Mouse (Mus musculus): ENCODE measurements around the gene Sdcbp2. TPM values are rescaled to one million over a fixed set of nuclear protein-coding genes. Genes with fewer than 3 reads are reported as not detected.

Gene Sdcbp2
- total and polyA plus RNA-seq, 3 experiments = 0.04 TPM; not detected in 2

- ATAC-seq (ENCODE audit: extremely low read depth, insufficient number of reproducible peaks, low FRiP score, poor library complexity, severe bottlenecking) (no peak), DNase-seq (ENCODE audit: low spot score) (no peak)
- H3K27me3 ChIP-seq (ENCODE audit: insufficient read depth, low read length) = no peaks in the 10 kb centered on the region
- H3K4me1 ChIP-seq (ENCODE audit: insufficient read depth, low read depth, low read length) = no peaks in the 10 kb centered on the region; the same call in 1 of the 2 replicates
- no peaks in the 10 kb centered on the region for H3K9me3 ChIP-seq (replicated peaks)
- H3K4me3 ChIP-seq (ENCODE audit: low read depth, low read length) = no peak overlapping the region
- peaks cover 57% of the 10 kb centered on the region for H3K36me3 ChIP-seq (replicated peaks)
- no peak for TF ChIP-seq CTCF (IDR thresholded peaks at IDR 0.05; ENCODE audit: low read depth, low read length)
- no peak for TF ChIP-seq TAL1 (conservative IDR thresholded peaks at IDR 0.05; ENCODE audit: low read depth, low read length)
- TF ChIP-seq GATA2 (IDR thresholded peaks at IDR 0.05; ENCODE audit: borderline replicate concordance, low read depth, low read length) = no peak
- TF ChIP-seq GATA1 (IDR thresholded peaks at IDR 0.05; ENCODE audit: borderline replicate concordance, low read length) = no peak
- TF ChIP-seq POLR2AphosphoS5 (IDR thresholded peaks at IDR 0.05; ENCODE audit: insufficient replicate concordance, low read depth, low read length) = no peak
These were observed 9.2 kb upstream of the Sdcbp2 start for GRCm38 (mm10) chr2:151562930-151563921.

- H3K27me3 ChIP-seq (ENCODE audit: insufficient read depth, low read length) = no peaks in the 10 kb centered on the region
- ATAC-seq (ENCODE audit: extremely low read depth, insufficient number of reproducible peaks, low FRiP score, poor library complexity, severe bottlenecking) (no peak), DNase-seq (ENCODE audit: low spot score) (no peak)
- H3K9me3 ChIP-seq (replicated peaks) = no peaks in the 10 kb centered on the region
- H3K4me3 ChIP-seq (ENCODE audit: low read depth, low read length) = no peak overlapping the region
- TF ChIP-seq GATA2 (IDR thresholded peaks at IDR 0.05; ENCODE audit: borderline replicate concordance, low read depth, low read length) = no peak
- no peak for TF ChIP-seq POLR2AphosphoS5 (IDR thresholded peaks at IDR 0.05; ENCODE audit: insufficient replicate concordance, low read depth, low read length)
- TF ChIP-seq CTCF (IDR thresholded peaks at IDR 0.05; ENCODE audit: low read depth, low read length) = no peak
- no peak for TF ChIP-seq GATA1 (IDR thresholded peaks at IDR 0.05; ENCODE audit: borderline replicate concordance, low read length)
- TF ChIP-seq TAL1 (conservative IDR thresholded peaks at IDR 0.05; ENCODE audit: low read depth, low read length) = no peak
- no peaks in the 10 kb centered on the region; the same call in 1 of the 2 replicates for H3K4me1 ChIP-seq (ENCODE audit: insufficient read depth, low read depth, low read length)
- H3K36me3 ChIP-seq (replicated peaks) = peaks cover 53% of the 10 kb centered on the region
These were observed 8.4 kb upstream of the Sdcbp2 start for GRCm38 (mm10) chr2:151564006-151564405.

DNA sequence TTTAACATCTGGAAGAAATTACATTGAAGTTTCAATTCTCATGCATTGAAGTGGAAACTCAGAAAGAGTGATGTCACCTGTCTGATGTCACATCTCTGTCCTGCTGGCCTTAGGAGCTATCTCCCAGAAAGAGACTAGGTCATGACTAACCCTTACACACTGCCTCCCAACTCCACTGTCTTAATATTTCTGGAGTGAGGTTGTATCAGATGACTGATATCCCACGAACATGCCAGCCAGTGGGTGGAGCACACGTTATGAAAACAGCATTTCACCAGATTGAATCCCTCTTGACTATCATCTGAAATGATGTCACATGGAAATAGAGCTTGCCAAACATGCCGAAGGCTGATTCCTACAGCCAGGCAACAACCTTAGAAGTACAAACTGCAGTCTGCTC is 7.4 kb upstream of the Sdcbp2 start:
- DNase-seq (ENCODE audit: low spot score) (no peak), ATAC-seq (ENCODE audit: extremely low read depth, insufficient number of reproducible peaks, low FRiP score, poor library complexity, severe bottlenecking) (no peak)
- Histone ChIP-seq H3K36me3 (replicated peaks) (peaks cover 44% of the 10 kb centered on the region), H3K27me3 (ENCODE audit: insufficient read depth, low read length) (no peaks in the 10 kb centered on the region), H3K4me3 (ENCODE audit: low read depth, low read length) (no peak overlapping the region), H3K4me1 (ENCODE audit: insufficient read depth, low read depth, low read length) (no peaks in the 10 kb centered on the region; the same call in 1 of the 2 replicates), H3K9me3 (replicated peaks) (no peaks in the 10 kb centered on the region)
- TF ChIP-seq GATA2 (IDR thresholded peaks at IDR 0.05; ENCODE audit: borderline replicate concordance, low read depth, low read length) (no peak), POLR2AphosphoS5 (IDR thresholded peaks at IDR 0.05; ENCODE audit: insufficient replicate concordance, low read depth, low read length) (no peak), CTCF (IDR thresholded peaks at IDR 0.05; ENCODE audit: low read depth, low read length) (no peak), TAL1 (conservative IDR thresholded peaks at IDR 0.05; ENCODE audit: low read depth, low read length) (no peak), GATA1 (IDR thresholded peaks at IDR 0.05; ENCODE audit: borderline replicate concordance, low read length) (no peak)

GRCm38 (mm10) chr2:151566856-151567255 is 5.6 kb upstream of the Sdcbp2 start:
- H3K4me3 ChIP-seq (ENCODE audit: low read depth, low read length) = no peak overlapping the region
- peaks cover 31% of the 10 kb centered on the region for H3K36me3 ChIP-seq (replicated peaks)
- ATAC-seq (ENCODE audit: extremely low read depth, insufficient number of reproducible peaks, low FRiP score, poor library complexity, severe bottlenecking) (no peak), DNase-seq (ENCODE audit: low spot score) (no peak)
- H3K27me3 ChIP-seq (ENCODE audit: insufficient read depth, low read length) = no peaks in the 10 kb centered on the region
- H3K9me3 ChIP-seq (replicated peaks) = no peaks in the 10 kb centered on the region
- H3K4me1 ChIP-seq (ENCODE audit: insufficient read depth, low read depth, low read length) = no peaks in the 10 kb centered on the region; the same call in 1 of the 2 replicates
- TF ChIP-seq POLR2AphosphoS5 (IDR thresholded peaks at IDR 0.05; ENCODE audit: insufficient replicate concordance, low read depth, low read length) (no peak), GATA1 (IDR thresholded peaks at IDR 0.05; ENCODE audit: borderline replicate concordance, low read length) (no peak), GATA2 (IDR thresholded peaks at IDR 0.05; ENCODE audit: borderline replicate concordance, low read depth, low read length) (no peak), TAL1 (conservative IDR thresholded peaks at IDR 0.05; ENCODE audit: low read depth, low read length) (no peak)

- TF ChIP-seq CTCF (IDR thresholded peaks at IDR 0.05; ENCODE audit: low read depth, low read length) (no peak), TAL1 (conservative IDR thresholded peaks at IDR 0.05; ENCODE audit: low read depth, low read length) (no peak), POLR2AphosphoS5 (IDR thresholded peaks at IDR 0.05; ENCODE audit: insufficient replicate concordance, low read depth, low read length) (no peak), GATA2 (IDR thresholded peaks at IDR 0.05; ENCODE audit: borderline replicate concordance, low read depth, low read length) (no peak), GATA1 (IDR thresholded peaks at IDR 0.05; ENCODE audit: borderline replicate concordance, low read length) (no peak)
- H3K4me1 ChIP-seq (ENCODE audit: insufficient read depth, low read depth, low read length) = peaks cover 3% of the 10 kb centered on the region
- H3K9me3 ChIP-seq (replicated peaks) = no peaks in the 10 kb centered on the region
- peaks cover 14% of the 10 kb centered on the region for H3K36me3 ChIP-seq (replicated peaks)
- H3K4me3 ChIP-seq (ENCODE audit: low read depth, low read length) = no peak overlapping the region
- H3K27me3 ChIP-seq (ENCODE audit: insufficient read depth, low read length) = peaks cover 8% of the 10 kb centered on the region
- DNase-seq (ENCODE audit: low spot score) (no peak), ATAC-seq (ENCODE audit: extremely low read depth, insufficient number of reproducible peaks, low FRiP score, poor library complexity, severe bottlenecking) (no peak)
These were observed 3.0 kb upstream of the Sdcbp2 start for GRCm38 (mm10) chr2:151569452-151569851.

DNA sequence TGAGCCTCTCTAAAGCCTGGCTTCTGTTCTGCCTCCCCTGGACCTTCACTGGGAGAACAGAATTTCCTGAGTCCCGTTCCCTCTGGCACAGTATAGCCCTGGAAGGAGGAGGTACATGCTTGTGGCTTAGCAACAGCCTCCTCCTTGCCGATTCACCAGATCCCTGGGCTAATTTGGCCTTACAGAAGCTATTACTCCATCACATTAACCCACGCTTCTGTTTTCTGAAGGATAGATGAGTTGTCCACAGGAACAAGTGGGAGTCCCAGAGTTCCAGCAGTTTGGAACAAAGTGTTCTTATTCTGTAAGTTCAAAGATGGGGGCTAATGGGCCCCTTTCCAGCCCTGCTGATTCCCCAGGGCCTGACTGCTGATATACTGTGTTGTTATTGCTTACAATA is 1.2 kb downstream of the Sdcbp2 start:
- DNase-seq (ENCODE audit: low spot score) (no peak), ATAC-seq (ENCODE audit: extremely low read depth, insufficient number of reproducible peaks, low FRiP score, poor library complexity, severe bottlenecking) (no peak)
- H3K36me3 ChIP-seq (replicated peaks) = no peaks in the 10 kb centered on the region
- TF ChIP-seq GATA1 (IDR thresholded peaks at IDR 0.05; ENCODE audit: borderline replicate concordance, low read length) (no peak), GATA2 (IDR thresholded peaks at IDR 0.05; ENCODE audit: borderline replicate concordance, low read depth, low read length) (no peak), CTCF (IDR thresholded peaks at IDR 0.05; ENCODE audit: low read depth, low read length) (no peak), TAL1 (conservative IDR thresholded peaks at IDR 0.05; ENCODE audit: low read depth, low read length) (no peak), POLR2AphosphoS5 (IDR thresholded peaks at IDR 0.05; ENCODE audit: insufficient replicate concordance, low read depth, low read length) (no peak)
- H3K9me3 ChIP-seq (replicated peaks) = no peaks in the 10 kb centered on the region
- peaks cover 3% of the 10 kb centered on the region; the same call in 1 of the 2 replicates for H3K4me1 ChIP-seq (ENCODE audit: insufficient read depth, low read depth, low read length)
- H3K4me3 ChIP-seq (ENCODE audit: low read depth, low read length) = no peak overlapping the region
- H3K27me3 ChIP-seq (ENCODE audit: insufficient read depth, low read length) = peaks cover 15% of the 10 kb centered on the region
